Mouse (Mus musculus) frontal cortex, adult 2 months (tissue): Measurements from ENCODE around the gene Pdcl3. TPM values are rescaled to one million over a fixed set of nuclear protein-coding genes. Genes with fewer than 3 reads are reported as not detected.
"Not testable (repeated sequence)": the region's sequence is repeated elsewhere in the genome, so short reads cannot be mapped to it uniquely, and the experiment has no call there.

ENCODE experiments used
- DNase-seq, 2 experiments: peaks; one replicate each; pipeline ENCODE4 v3.0.0; 2022; ENCODE audit warnings: low spot score in 1 of 2; ENCODE audit errors: extremely low spot score in 1 of 2
- polyA plus RNA-seq: library from polyadenylated mRNA; depleted of rRNA; stranded (reverse); fragments of >200 nt; gene quantifications from 2 replicates; pipeline ENCODE4 v1.2.3, GENCODE M21; 2012; rRNA removed

Gene Pdcl3
- polyA plus RNA-seq, 1 experiment, result 44.7 TPM

DNA sequence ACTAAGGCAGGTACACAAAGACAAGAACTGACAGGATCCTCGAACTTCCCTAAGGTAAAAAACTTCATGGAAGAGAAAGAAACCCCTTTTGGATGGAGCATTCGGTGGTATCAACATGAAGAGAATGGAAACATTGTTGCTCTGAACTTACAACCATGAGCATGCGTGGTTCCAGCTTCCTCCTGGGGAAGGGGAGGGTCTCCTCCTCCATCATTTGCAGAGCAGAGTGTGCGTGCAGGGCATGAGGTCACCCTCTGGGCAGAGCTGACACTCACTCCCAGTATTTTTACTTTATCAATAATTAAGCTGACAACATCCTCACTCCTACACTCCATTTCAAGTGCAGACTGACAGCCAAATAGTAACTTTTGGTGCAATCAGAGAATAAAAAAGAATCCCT lies 32.5 kb downstream of the Pdcl3 start:
- DNase-seq, result no peak

DNA sequence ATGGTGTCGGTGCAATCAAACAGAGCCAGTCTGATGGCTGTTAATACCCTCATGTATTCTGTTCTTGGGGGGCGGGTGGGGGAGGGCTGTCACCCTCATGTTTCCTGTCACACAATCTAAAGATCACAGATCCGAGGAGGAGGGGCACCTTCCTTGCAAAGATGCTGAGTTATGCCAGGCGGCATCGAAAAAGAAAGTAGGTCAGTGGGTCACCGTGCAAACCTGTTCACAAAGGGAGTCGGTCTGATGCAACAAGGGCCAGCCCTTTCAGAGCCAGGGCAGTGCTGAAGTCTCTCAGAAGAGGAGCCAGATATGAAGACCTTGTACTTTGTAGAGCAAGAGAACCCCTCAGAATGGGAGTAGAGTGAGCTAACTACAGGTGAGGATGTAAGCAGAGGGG lies 39.7 kb downstream of the Pdcl3 start:
- no peak for DNase-seq

DNA sequence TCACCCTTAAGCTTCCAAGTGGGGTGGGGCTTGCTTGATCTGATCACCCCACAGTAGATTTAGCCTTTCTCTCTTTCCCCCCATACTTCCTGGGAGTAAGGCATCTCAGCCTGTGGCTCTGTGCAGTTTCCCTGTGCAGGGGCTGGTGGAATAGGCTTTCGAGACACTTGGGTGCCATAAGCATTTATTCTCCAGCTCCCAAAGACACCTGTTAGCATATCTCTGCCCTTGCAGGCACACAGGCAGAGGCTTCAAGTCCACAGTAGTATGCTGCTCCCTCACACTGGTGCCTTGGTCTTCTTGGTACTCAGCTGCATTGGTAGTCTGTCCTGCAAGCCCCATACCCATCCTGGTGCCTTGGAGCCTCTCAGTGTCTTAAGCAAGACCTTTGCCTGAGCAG lies 40.4 kb downstream of the Pdcl3 start:
- no peak for DNase-seq

DNA sequence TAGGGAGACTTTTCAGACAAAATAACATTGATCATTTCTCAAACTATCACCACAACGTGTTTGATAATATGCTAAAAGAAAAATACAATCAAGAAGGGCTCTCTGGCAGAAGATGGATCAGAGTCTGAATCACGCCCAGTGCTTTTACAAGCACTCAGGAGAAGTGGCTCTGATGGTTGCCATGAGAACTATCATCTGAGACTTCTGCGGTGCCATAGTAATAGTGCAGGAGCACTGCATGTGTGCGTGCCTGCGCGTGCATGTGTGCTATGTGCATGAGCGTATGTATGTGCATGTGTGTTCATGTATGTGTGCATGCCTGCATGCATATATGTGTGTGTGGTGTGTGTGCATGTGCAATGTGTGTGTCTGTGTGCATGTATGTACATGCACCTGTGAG lies 43.8 kb downstream of the Pdcl3 start:
- peak in 1 of 2 experiments; percentile 51 for DNase-seq

DNA sequence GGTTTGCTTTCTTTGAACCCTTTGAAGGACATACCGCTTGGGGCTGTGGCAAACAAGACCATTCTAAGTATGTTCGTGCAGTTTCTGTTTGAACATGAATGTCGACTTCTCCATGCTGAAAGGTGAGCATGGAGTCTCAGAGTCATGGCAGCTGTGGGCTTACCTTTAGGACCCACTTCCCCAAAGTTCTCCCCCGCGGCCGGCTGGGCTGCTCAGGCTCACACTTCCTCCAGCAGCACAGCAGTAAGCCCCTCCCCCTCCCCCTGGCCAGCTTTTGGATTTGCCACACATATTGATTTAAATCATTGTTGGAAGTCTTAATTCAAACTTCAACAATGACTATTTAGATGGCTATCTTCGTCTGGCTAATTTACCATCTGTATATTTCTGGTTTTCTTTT lies 44.7 kb downstream of the Pdcl3 start:
- no peak for DNase-seq

DNA sequence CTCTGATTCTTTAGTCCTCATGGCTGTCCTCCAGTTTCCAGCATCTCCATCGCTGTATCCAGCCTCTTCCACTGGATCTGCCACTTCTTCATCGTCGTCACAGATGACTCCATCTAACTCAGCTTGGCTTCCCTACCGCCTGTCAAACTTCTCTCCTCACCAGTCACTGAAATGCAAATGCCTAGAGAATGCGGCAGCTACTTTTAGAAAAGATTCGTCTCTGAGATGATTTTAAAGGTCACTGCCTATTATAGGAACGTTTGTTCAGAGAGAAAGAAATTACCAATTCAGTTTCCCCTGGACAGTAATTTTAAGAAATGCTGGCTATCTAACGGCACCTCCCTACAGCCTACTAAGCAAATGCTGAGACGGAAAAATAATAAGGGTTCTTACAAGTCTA lies 50.4 kb downstream of the Pdcl3 start:
- no peak for DNase-seq

DNA sequence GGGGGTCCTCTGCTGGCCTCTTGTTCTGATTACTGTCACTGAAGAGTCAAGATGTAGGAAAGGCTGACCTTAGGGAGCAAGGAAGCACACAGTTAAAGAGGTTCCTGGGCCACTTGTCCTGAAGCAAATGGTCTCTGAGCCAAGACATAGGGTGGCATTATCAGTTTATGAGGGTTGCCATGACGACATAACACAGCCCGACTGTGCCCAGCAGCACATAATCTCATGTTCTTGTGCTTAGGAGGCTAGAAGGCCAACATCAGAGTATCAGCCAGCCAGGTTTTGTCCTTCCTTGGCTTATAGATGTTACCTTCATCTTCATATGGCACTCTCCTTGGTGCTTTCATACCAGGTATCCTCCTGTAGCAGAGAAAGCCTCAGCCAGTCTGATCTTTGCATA lies 56.8 kb downstream of the Pdcl3 start:
- DNase-seq, result no peak

DNA sequence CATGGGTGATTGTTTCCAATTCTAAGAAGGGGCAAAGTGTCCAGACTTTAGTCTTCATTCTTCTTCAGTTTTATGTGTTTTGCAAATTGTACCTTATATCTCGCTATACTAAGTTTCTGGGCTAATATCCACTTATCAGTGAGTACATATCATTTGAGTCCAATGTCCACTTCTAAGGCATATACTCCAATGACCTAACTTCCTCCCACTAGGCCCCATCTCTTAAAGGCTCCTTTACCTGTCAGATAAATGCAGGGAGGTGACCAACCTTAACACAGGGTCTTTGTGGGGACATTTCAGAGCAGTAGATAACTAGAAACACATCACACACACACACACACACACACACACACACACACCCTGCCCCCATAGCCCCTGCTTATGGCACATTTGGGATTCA lies 59.0 kb downstream of the Pdcl3 start:
- DNase-seq, result not testable (repeated sequence)

DNA sequence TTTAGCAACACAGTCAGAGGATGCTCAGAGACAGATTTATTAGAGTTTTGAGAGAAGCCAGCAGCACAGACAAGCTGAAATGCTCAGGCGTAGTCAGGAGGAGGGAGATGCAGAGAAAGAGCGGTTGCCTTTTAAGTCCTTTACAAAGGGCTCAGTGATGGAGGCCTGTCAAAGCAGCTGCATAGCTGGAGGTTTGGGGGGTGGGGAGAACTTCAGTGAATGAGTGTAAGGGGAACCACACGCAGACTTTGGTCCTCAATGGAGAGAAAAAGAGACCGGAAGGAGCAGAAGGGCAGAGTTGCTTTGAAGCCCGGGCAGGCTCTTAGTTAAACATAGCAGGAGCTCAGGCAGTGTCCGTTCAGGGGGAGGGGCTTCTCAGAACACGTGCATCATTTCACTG lies 61.3 kb downstream of the Pdcl3 start:
- DNase-seq, result no peak

Other genes with a start within 250 kb of the Pdcl3 start
- gene Lonrf2, start 148.9 kb upstream of the Pdcl3 start, polyA plus RNA-seq, result 64.9 and 66.8 TPM in 2 replicates
- 31.7 and 34.8 TPM in 2 replicates for gene Chst10, start 87.4 kb upstream of the Pdcl3 start, polyA plus RNA-seq
- gene Nms, start 46.5 kb upstream of the Pdcl3 start, polyA plus RNA-seq, result not detected in 2 replicates
- gene Npas2, start 208.1 kb downstream of the Pdcl3 start, polyA plus RNA-seq, result 19.5 and 21.1 TPM in 2 replicates